Mouse (Mus musculus) liver, embryonic 14.5 days (tissue): ENCODE measurements around the gene Olfr125.

Experiments used
- CTCF ChIP-seq: IDR thresholded peaks from 2 replicates; pipeline ENCODE4 v1.5.1; 2016; ENCODE audit warnings: antibody characterized with exemption, low read depth, control low read depth
- EP300 ChIP-seq: IDR thresholded peaks from 2 replicates; pipeline ENCODE4 v1.6.1; 2016; ENCODE audit warnings: antibody characterized with exemption, low read depth

GRCm38 (mm10) chr17:37799588-37799987, 33.2 kb upstream of the Olfr125 start, which contains the start of gene Olfr124:
- no peak for TF ChIP-seq EP300
- TF ChIP-seq CTCF, result no peak
